ENCODE assay signal across 9 mouse cellular contexts in the genomic region with DNA sequence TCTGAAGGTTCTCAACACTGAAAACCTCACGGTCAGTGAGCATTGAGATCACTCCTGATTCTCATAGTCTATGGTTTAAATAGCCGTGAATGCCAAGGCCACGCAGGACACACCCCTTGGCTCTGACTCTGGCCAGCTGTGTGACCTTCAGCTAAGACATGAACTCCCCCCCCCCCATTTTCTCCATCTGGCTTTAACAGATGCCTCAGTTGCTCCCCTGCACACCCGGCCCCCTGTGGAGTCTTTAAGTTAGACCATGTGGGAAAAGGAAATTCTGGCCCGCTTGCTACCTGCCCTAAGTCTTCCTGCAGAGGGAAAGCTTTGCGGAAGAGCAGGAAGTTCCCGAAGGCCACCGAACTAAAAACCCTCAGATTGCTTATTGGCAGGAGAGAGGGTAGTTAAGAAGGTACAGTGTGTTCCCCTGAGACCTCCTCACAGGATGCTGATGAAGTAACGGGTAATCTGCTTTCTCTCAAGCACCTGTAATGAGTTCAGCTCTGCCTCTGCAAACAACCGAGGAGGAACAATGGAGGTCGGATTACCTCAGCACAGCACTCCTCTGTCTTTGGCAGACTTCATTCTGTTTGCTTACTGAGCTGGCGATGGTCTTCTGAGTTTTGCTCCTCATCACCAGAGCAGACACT.
DNase-seq lines count a peak whose midpoint lies in the region; ATAC-seq and TF ChIP-seq lines count a peak whose summit lies in the region.
"Had no signal": no experiment of that assay in that cellular context is flagged by ENCODE, and none has a peak within 500 bp of the region (broad histone marks: within the 10 kb centered on the region; RNA-seq: fewer than 3 reads in every experiment).

No protein-coding gene starts in this region.

- H3K36me3 ChIP-seq in midbrain, embryonic 14.5 days (ENCODE audit: control insufficient read depth, insufficient read depth, low read length) = no peaks in the 10 kb centered on the region
- H3K36me3 ChIP-seq in midbrain, postnatal 0 days (ENCODE audit: insufficient read depth, low read length) = no peaks in the 10 kb centered on the region
- H3K36me3 ChIP-seq in stomach, embryonic 15.5 days = no peaks in the 10 kb centered on the region
- no peaks in the 10 kb centered on the region for H3K36me3 ChIP-seq in liver, postnatal 0 days (replicated peaks; ENCODE audit: insufficient read depth, low read length)

- no peak overlapping the region for H3K27ac ChIP-seq in midbrain, embryonic 14.5 days (replicated peaks; ENCODE audit: low read depth, low read length)
- H3K27ac ChIP-seq in midbrain, postnatal 0 days (ENCODE audit: low read depth, low read length) = no peak overlapping the region
- peak overlapping the region; percentile 97 for H3K27ac ChIP-seq in embryonic fibroblast, embryonic 13.5 days (ENCODE audit: insufficient read depth, low read length)
- peak overlapping the region; percentile 35; the same call in 1 of the 2 replicates for H3K27ac ChIP-seq in stomach, embryonic 15.5 days
- no peak overlapping the region for H3K27ac ChIP-seq in liver, postnatal 0 days (ENCODE audit: low read depth)

- 16% methylated on average over 12 of the region's 12 CpGs for WGBS in midbrain, embryonic 14.5 days
- WGBS in midbrain, postnatal 0 days = 24% methylated on average over 12 of the region's 12 CpGs
- WGBS in stomach, embryonic 15.5 days = 37% methylated on average over 12 of the region's 12 CpGs
- WGBS in liver, postnatal 0 days (ENCODE audit: insufficient replicate concordance) = 48% methylated on average over 12 of the region's 12 CpGs

- TF ChIP-seq POLR2A in embryonic fibroblast, embryonic 13.5 days (IDR thresholded peaks at IDR 0.05; ENCODE audit: low read depth, low read length) = no peak

- ATAC-seq in midbrain, embryonic 14.5 days (ENCODE audit: low FRiP score, low TSS enrichment) = no peak
- ATAC-seq in midbrain, postnatal 0 days (ENCODE audit: low FRiP score) = no peak
- no peak for ATAC-seq in stomach, embryonic 15.5 days (ENCODE audit: insufficient read depth, low FRiP score, low read depth)
- ATAC-seq in liver, postnatal 0 days = no peak

- no peak overlapping the region for H3K9ac ChIP-seq in midbrain, embryonic 14.5 days (replicated peaks; ENCODE audit: low read length)
- H3K9ac ChIP-seq in midbrain, postnatal 0 days (replicated peaks; ENCODE audit: low read length, poor library complexity, severe bottlenecking) = no peak overlapping the region
- H3K9ac ChIP-seq in stomach, embryonic 15.5 days = no peak overlapping the region
- H3K9ac ChIP-seq in liver, postnatal 0 days (replicated peaks) = no peak overlapping the region

- TF ChIP-seq EP300 in liver, postnatal 0 days (IDR thresholded peaks at IDR 0.05; ENCODE audit: low read depth) = no peak

- H3K4me1 ChIP-seq in midbrain, embryonic 14.5 days (ENCODE audit: control insufficient read depth, insufficient read depth, low read length) = peaks cover 7% of the 10 kb centered on the region; the same call in 1 of the 2 replicates
- H3K4me1 ChIP-seq in midbrain, postnatal 0 days (ENCODE audit: insufficient read depth, low read length) = no peaks in the 10 kb centered on the region
- peaks cover 42% of the 10 kb centered on the region for H3K4me1 ChIP-seq in embryonic fibroblast, embryonic 13.5 days (ENCODE audit: control insufficient read depth, insufficient read depth, low read length)
- H3K4me1 ChIP-seq in stomach, embryonic 15.5 days = peaks cover 25% of the 10 kb centered on the region
- H3K4me1 ChIP-seq in liver, postnatal 0 days (ENCODE audit: insufficient read depth) = peaks cover 11% of the 10 kb centered on the region

- H3K27me3 ChIP-seq in midbrain, embryonic 14.5 days (ENCODE audit: control insufficient read depth, insufficient read depth, low read length) = no peaks in the 10 kb centered on the region
- no peaks in the 10 kb centered on the region for H3K27me3 ChIP-seq in midbrain, postnatal 0 days (ENCODE audit: insufficient read depth, low read length)
- H3K27me3 ChIP-seq in stomach, embryonic 15.5 days (replicated peaks) = no peaks in the 10 kb centered on the region
- H3K27me3 ChIP-seq in liver, postnatal 0 days (ENCODE audit: insufficient read depth, low read length) = no peaks in the 10 kb centered on the region

- H3K4me3 ChIP-seq in midbrain, embryonic 14.5 days (replicated peaks; ENCODE audit: low read depth, low read length) = no peak overlapping the region
- no peak overlapping the region for H3K4me3 ChIP-seq in midbrain, postnatal 0 days (ENCODE audit: low read depth, low read length)
- no peak overlapping the region for H3K4me3 ChIP-seq in embryonic fibroblast, embryonic 13.5 days (ENCODE audit: insufficient read depth, low read length)
- no peak overlapping the region for H3K4me3 ChIP-seq in stomach, embryonic 15.5 days (replicated peaks)
- H3K4me3 ChIP-seq in liver, postnatal 0 days (ENCODE audit: low read depth, low read length) = no peak overlapping the region

- DNase-seq in adrenal gland, adult 2 months = peak; percentile 84
- no peak for DNase-seq in adrenal gland, adult 18-20 months (ENCODE audit: low spot score in 2 of 2)
- peak; percentile 21 for DNase-seq in midbrain, embryonic 14.5 days
- DNase-seq in midbrain, postnatal 0 days (ENCODE audit: low spot score) = no peak
- DNase-seq in frontal cortex, postnatal 25 days (ENCODE audit: low spot score in 2 of 2) = no peak
- no peak for DNase-seq in liver, postnatal 0 days
- DNase-seq: kidney, postnatal 10 days had no signal

- TF ChIP-seq CTCF in midbrain, postnatal 0 days (IDR thresholded peaks at IDR 0.05) = no peak
- no peak for TF ChIP-seq CTCF in embryonic fibroblast, embryonic 13.5 days (IDR thresholded peaks at IDR 0.05; ENCODE audit: borderline replicate concordance, insufficient read depth, low read length)
- no peak for TF ChIP-seq CTCF in liver, postnatal 0 days (IDR thresholded peaks at IDR 0.05; ENCODE audit: low read depth)

- H3K9me3 ChIP-seq in midbrain, embryonic 14.5 days (ENCODE audit: control insufficient read depth, low read length) = no peaks in the 10 kb centered on the region
- no peaks in the 10 kb centered on the region for H3K9me3 ChIP-seq in midbrain, postnatal 0 days (ENCODE audit: low read length)
- no peaks in the 10 kb centered on the region for H3K9me3 ChIP-seq in stomach, embryonic 15.5 days
- H3K9me3 ChIP-seq in liver, postnatal 0 days (ENCODE audit: low read length) = no peaks in the 10 kb centered on the region

- no peak overlapping the region; the same call in 1 of the 2 replicates for H3K4me2 ChIP-seq in midbrain, embryonic 14.5 days (ENCODE audit: low read length)
- H3K4me2 ChIP-seq in midbrain, postnatal 0 days (ENCODE audit: low read depth, low read length, poor library complexity, severe bottlenecking) = no peak overlapping the region
- H3K4me2 ChIP-seq in stomach, embryonic 15.5 days = no peak overlapping the region
- H3K4me2 ChIP-seq in liver, postnatal 0 days (ENCODE audit: low read depth, low read length) = no peak overlapping the region

Comparison
In these comparisons a context has a peak if more than half of its experiments do, and no peak if none do; other contexts are left out.
1. DNase-seq: peak in adrenal gland, adult 2 months (single experiment) and midbrain, embryonic 14.5 days (single experiment); none in adrenal gland, adult 18-20 months (0 of 2), midbrain, postnatal 0 days (single experiment), frontal cortex, postnatal 25 days (0 of 2) and liver, postnatal 0 days (single experiment).
2. H3K27ac ChIP-seq: peak in embryonic fibroblast, embryonic 13.5 days (single experiment) and stomach, embryonic 15.5 days (single experiment); none in midbrain, embryonic 14.5 days (single experiment), midbrain, postnatal 0 days (single experiment) and liver, postnatal 0 days (single experiment).